In the genomic region with DNA sequence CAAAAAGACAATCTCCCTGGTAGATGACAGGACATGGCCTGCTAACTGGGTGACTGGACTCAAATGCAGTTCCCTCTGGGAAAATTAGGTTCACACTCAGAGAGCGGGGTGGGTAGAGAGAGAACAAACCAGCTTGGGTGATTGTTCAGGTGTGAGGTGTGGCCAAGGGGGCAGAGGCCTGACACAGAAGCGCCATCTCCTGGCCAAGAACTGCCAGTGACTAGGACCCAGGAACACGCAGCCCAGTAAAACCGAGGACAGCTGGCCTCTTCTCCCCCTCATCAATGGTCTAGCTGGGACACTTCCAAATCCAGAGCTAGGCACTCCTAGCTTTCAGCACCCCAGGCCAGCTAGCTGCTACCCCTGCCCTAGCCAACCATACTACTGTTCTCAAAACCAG, we compare ENCODE assay signal across 8 mouse cellular contexts. TPM values are rescaled to one million over a fixed set of nuclear protein-coding genes. Genes with fewer than 3 reads are reported as not detected.
A peak's percentile ranks its signal among the peaks of the same experiment; 100 is the strongest.
DNase-seq lines count a peak whose midpoint lies in the region; ATAC-seq and TF ChIP-seq lines count a peak whose summit lies in the region.

No protein-coding gene starts in this region.

- TF ChIP-seq CTCF in gastrocnemius, adult 2 months (IDR thresholded peaks at IDR 0.05) = peak; percentile 87
- TF ChIP-seq CTCF in thymus, adult 2 months (IDR thresholded peaks at IDR 0.05; ENCODE audit: borderline replicate concordance, control insufficient read depth, extremely low read depth, insufficient read depth, low read length, poor library complexity) = peak; percentile 42; the same call in 1 of the 2 replicates

- no peaks in the 10 kb centered on the region for H3K36me3 ChIP-seq in thymus, adult 2 months (ENCODE audit: control insufficient read depth, insufficient read depth, low read length)
- no peaks in the 10 kb centered on the region for H3K36me3 ChIP-seq in embryonic facial prominence, embryonic 11.5 days (replicated peaks; ENCODE audit: control insufficient read depth, insufficient read depth, low read depth, low read length)
- no peaks in the 10 kb centered on the region for H3K36me3 ChIP-seq in neural tube, embryonic 11.5 days (ENCODE audit: control insufficient read depth, insufficient read depth, low read length)

- peak; percentile 63 for DNase-seq in gastrocnemius, adult 2 months
- no peak for DNase-seq in gastrocnemius, adult 8-10 months (ENCODE audit: low spot score in 2 of 2)
- DNase-seq in thymus, adult 2 months = peak; percentile 26
- no peak for DNase-seq in thymus, postnatal 10 days (ENCODE audit: low spot score in 2 of 2)
- DNase-seq in embryonic facial prominence, embryonic 11.5 days (ENCODE audit: low spot score) = peak; percentile 48
- peak; percentile 61 for DNase-seq in kidney, postnatal 14 days
- peak; percentile 58 for DNase-seq in neural tube, embryonic 11.5 days (ENCODE audit: low spot score)

- no peak overlapping the region for H3K4me3 ChIP-seq in gastrocnemius, adult 2 months
- H3K4me3 ChIP-seq in thymus, adult 2 months (ENCODE audit: control insufficient read depth, insufficient read depth, low read length) = no peak overlapping the region
- no peak overlapping the region for H3K4me3 ChIP-seq in embryonic facial prominence, embryonic 11.5 days (ENCODE audit: low read depth, low read length)
- H3K4me3 ChIP-seq in neural tube, embryonic 11.5 days (ENCODE audit: low read depth, low read length) = no peak overlapping the region

- no peak overlapping the region for H3K9ac ChIP-seq in embryonic facial prominence, embryonic 11.5 days (replicated peaks; ENCODE audit: low read length)
- no peak overlapping the region for H3K9ac ChIP-seq in neural tube, embryonic 11.5 days (ENCODE audit: low read length)

- no peak for TF ChIP-seq POLR2A in thymus, adult 2 months (IDR thresholded peaks at IDR 0.05; ENCODE audit: control insufficient read depth, extremely low read depth, insufficient read depth, low read length, poor library complexity)

- H3K4me2 ChIP-seq in embryonic facial prominence, embryonic 11.5 days (ENCODE audit: low read depth, low read length) = no peak overlapping the region
- H3K4me2 ChIP-seq in neural tube, embryonic 11.5 days (ENCODE audit: low read depth) = no peak overlapping the region

- no peak for ATAC-seq in embryonic facial prominence, embryonic 11.5 days (replicated peaks; ENCODE audit: insufficient number of reproducible peaks, low FRiP score, low TSS enrichment, low read depth)
- ATAC-seq in neural tube, embryonic 11.5 days (ENCODE audit: insufficient read depth, low FRiP score, low TSS enrichment) = peak; percentile 38; the same call in 1 of the 2 replicates
- ATAC-seq in erythroblast, adult 5-6 weeks (replicated peaks; ENCODE audit: low FRiP score, poor library complexity, severe bottlenecking) = no peak

- H3K9me3 ChIP-seq in embryonic facial prominence, embryonic 11.5 days (replicated peaks; ENCODE audit: control insufficient read depth, low read length) = no peaks in the 10 kb centered on the region
- H3K9me3 ChIP-seq in neural tube, embryonic 11.5 days (ENCODE audit: control insufficient read depth, low read length) = no peaks in the 10 kb centered on the region

- no peaks in the 10 kb centered on the region for H3K4me1 ChIP-seq in thymus, adult 2 months (replicated peaks; ENCODE audit: control insufficient read depth, insufficient read depth, low read length)
- H3K4me1 ChIP-seq in embryonic facial prominence, embryonic 11.5 days (ENCODE audit: control insufficient read depth, insufficient read depth, low read length) = peaks cover 1% of the 10 kb centered on the region; the same call in 1 of the 2 replicates
- no peaks in the 10 kb centered on the region for H3K4me1 ChIP-seq in neural tube, embryonic 11.5 days (ENCODE audit: control insufficient read depth, insufficient read depth, low read length)

- H3K27me3 ChIP-seq in thymus, adult 2 months (ENCODE audit: control insufficient read depth, insufficient read depth, low read length) = peaks cover 5% of the 10 kb centered on the region; the same call in 1 of the 2 replicates
- peaks cover 24% of the 10 kb centered on the region for H3K27me3 ChIP-seq in embryonic facial prominence, embryonic 11.5 days (ENCODE audit: control insufficient read depth, insufficient read depth, low read length)
- peaks cover 14% of the 10 kb centered on the region for H3K27me3 ChIP-seq in neural tube, embryonic 11.5 days (ENCODE audit: control insufficient read depth, insufficient read depth, low read length)

- H3K27ac ChIP-seq in gastrocnemius, adult 2 months = no peak overlapping the region
- H3K27ac ChIP-seq in thymus, adult 2 months (ENCODE audit: control insufficient read depth, insufficient read depth, low read length) = no peak overlapping the region
- H3K27ac ChIP-seq in embryonic facial prominence, embryonic 11.5 days (replicated peaks; ENCODE audit: low read depth, low read length) = no peak overlapping the region
- no peak overlapping the region for H3K27ac ChIP-seq in neural tube, embryonic 11.5 days (ENCODE audit: low read depth, low read length)

- intact Hi-C loops in gastrocnemius, adult 2 months (cut with DNase I) = loop anchor here (1.0 to 5.0 kb wide), 3 partner anchors 77 to 277 kb away; no protein-coding TSS in a partner anchor

- WGBS in thymus, adult 2 months = 6% methylated on average over 4 of the region's 4 CpGs
- WGBS in embryonic facial prominence, embryonic 11.5 days = 6% methylated on average over 4 of the region's 4 CpGs
- WGBS in neural tube, embryonic 11.5 days = 11% methylated on average over 4 of the region's 4 CpGs

RNA-seq across cellular contexts. Expression of a gene that starts 5.4 kb away (rescaled TPM):
- total RNA-seq in gastrocnemius, adult 2 months (2021) = under 1 TPM; 0.05 to 0.25 TPM
- total RNA-seq in gastrocnemius, adult 8-10 months (2022) = 1 to 10 TPM in 3 of 4 experiments, not detected in 1; 1.2 to 2.4 (median 2.4) TPM
- polyA plus RNA-seq in thymus, adult 2 months (2012; rRNA removed) = 0.50 and 0.56 TPM in 2 replicates
- 0.21 and 0.22 TPM in 2 replicates for polyA plus RNA-seq in embryonic facial prominence, embryonic 11.5 days (2014; fragmentation: Nextera tagmentation; extraction: Ambion mirVana)
- polyA plus RNA-seq in neural tube, embryonic 11.5 days (2014; fragmentation: Nextera tagmentation; extraction: Ambion mirVana) = 0.52 and 0.55 TPM in 2 replicates
- total RNA-seq in erythroblast, adult 5-6 weeks (2015; ENCODE audit: low replicate concordance) = not detected in 2 replicates
- total RNA-seq in erythroblast, adult 5-6 weeks (2017; ENCODE audit: low replicate concordance) = 0.14 TPM in 1 of 2 replicates, not detected in the other

RNA-seq across cellular contexts. Expression of a gene that starts 25.0 kb away (rescaled TPM):
- 10 to 100 TPM; 65.6 to 68.2 TPM for total RNA-seq in gastrocnemius, adult 2 months (2021)
- total RNA-seq in gastrocnemius, adult 8-10 months (2022) = 10 to 100 TPM; 49.1 to 54.8 (median 53.1) TPM
- polyA plus RNA-seq in thymus, adult 2 months (2012; rRNA removed) = 0.33 and 7.8 TPM in 2 replicates
- 0.72 TPM in 1 of 2 replicates, not detected in the other for polyA plus RNA-seq in embryonic facial prominence, embryonic 11.5 days (2014; fragmentation: Nextera tagmentation; extraction: Ambion mirVana)
- 0.35 and 0.86 TPM in 2 replicates for polyA plus RNA-seq in neural tube, embryonic 11.5 days (2014; fragmentation: Nextera tagmentation; extraction: Ambion mirVana)
- total RNA-seq in erythroblast, adult 5-6 weeks (2015; ENCODE audit: low replicate concordance) = not detected in 2 replicates
- not detected in 2 replicates for total RNA-seq in erythroblast, adult 5-6 weeks (2017; ENCODE audit: low replicate concordance)

Comparison
In these comparisons a context has a peak if more than half of its experiments do, and no peak if none do; other contexts are left out.
1. DNase-seq: peak in gastrocnemius, adult 2 months (single experiment), thymus, adult 2 months (single experiment), embryonic facial prominence, embryonic 11.5 days (single experiment), kidney, postnatal 14 days (single experiment) and neural tube, embryonic 11.5 days (single experiment); none in gastrocnemius, adult 8-10 months (0 of 2) and thymus, postnatal 10 days (0 of 2).
2. RNA of a gene that starts 25.0 kb away (total RNA-seq): 65.6 to 68.2 TPM in gastrocnemius, adult 2 months and 49.1 to 54.8 TPM in gastrocnemius, adult 8-10 months; not detected in erythroblast, adult 5-6 weeks; every median in the first group is over 10 times any median in the second.